Mouse (Mus musculus) erythroblast, embryonic 14.5 days (primary cell): ENCODE measurements around the gene Plxna4. TPM values are rescaled to one million over a fixed set of nuclear protein-coding genes. Genes with fewer than 3 reads are reported as not detected.

ENCODE experiments used
- H3K27me3 ChIP-seq: 2 replicates; pipeline ENCODE4 v1.6.1; 2012; ENCODE audit warnings: inconsistent platforms; ENCODE audit not compliant: control insufficient read depth
- H3K36me3 ChIP-seq: 2 replicates; pipeline ENCODE4 v1.6.1; 2012; ENCODE audit warnings: mild to moderate bottlenecking, inconsistent platforms; ENCODE audit not compliant: control insufficient read depth
- H3K4me1 ChIP-seq: 2 replicates; pipeline ENCODE4 v1.6.1; 2012; ENCODE audit warnings: inconsistent platforms; ENCODE audit not compliant: control insufficient read depth
- H3K4me3 ChIP-seq: replicated peaks from 2 replicates; pipeline ENCODE3; 2012; ENCODE audit warnings: moderate library complexity, mild to moderate bottlenecking, inconsistent platforms
- H3K9me3 ChIP-seq: 2 replicates; pipeline ENCODE4 v1.6.1; 2012; ENCODE audit warnings: low read length, inconsistent platforms, mixed read lengths; ENCODE audit not compliant: control insufficient read depth
- GATA1 ChIP-seq: IDR thresholded peaks from 2 replicates; pipeline ENCODE4 v1.6.1; 2012; ENCODE audit warnings: low read length, inconsistent platforms, mixed read lengths
- TAL1 ChIP-seq: IDR thresholded peaks from 3 replicates; pipeline ENCODE4 v1.6.1; 2012; ENCODE audit warnings: low read length, inconsistent platforms, mixed read lengths
- polyA plus RNA-seq: library from polyadenylated mRNA; stranded (reverse); fragments of >175 nt; gene quantifications from 2 replicates; pipeline ENCODE4 v1.2.3, GENCODE M21; 2012

The Plxna4 gene
- polyA plus RNA-seq, 1 experiment, result 0.01 TPM

GRCm38 (mm10) chr6:32338416-32338943 lies 249.5 kb downstream of the Plxna4 start:
- Histone ChIP-seq H3K27me3 (no peaks in the 10 kb centered on the region), H3K36me3 (no peaks in the 10 kb centered on the region), H3K4me3 (no peak overlapping the region), H3K9me3 (no peaks in the 10 kb centered on the region), H3K4me1 (no peaks in the 10 kb centered on the region)
- TF ChIP-seq GATA1 (no peak), TAL1 (no peak)

- no peaks in the 10 kb centered on the region for H3K9me3 ChIP-seq
- TF ChIP-seq GATA1 (no peak), TAL1 (no peak)
- no peaks in the 10 kb centered on the region for H3K27me3 ChIP-seq
- H3K36me3 ChIP-seq, result no peaks in the 10 kb centered on the region
- no peak overlapping the region for H3K4me3 ChIP-seq
- no peaks in the 10 kb centered on the region for H3K4me1 ChIP-seq
These were observed 256.7 kb downstream of the Plxna4 start for GRCm38 (mm10) chr6:32331281-32331680.

DNA sequence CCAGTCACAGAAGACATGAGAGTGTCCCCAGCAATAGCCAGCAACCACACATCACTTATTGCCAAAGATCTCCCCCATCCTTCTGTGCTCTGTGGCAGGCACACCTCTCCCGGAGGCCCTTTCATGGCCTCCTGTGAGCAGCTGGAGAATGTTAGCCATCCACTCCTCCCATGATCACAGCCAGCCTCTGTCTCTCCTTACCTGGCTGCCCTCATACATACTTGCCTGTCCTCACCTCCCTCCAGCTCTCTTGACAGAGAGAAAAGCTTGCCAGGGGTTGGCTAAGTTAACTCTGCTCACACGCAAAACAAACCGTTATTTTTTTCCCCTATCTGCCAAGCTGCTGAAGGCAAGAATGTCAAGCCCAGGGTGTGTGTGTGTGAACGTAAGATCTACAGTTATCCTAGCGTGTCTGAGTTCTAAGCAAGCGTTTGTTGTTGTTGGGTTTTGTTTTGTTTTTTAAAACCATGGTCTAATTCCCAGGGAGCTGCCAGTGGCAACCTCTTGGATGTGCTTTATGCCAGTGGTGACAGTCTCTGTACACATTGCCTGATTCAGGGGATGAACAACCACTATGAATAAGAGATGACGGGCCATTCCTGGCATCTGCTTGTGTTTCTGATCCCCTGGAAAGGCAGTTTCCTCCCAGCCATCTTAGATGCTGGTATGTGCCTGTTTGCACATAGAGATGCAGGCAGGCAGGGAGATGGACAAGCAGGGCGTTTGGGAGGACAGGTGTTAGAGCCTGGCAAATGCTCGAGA lies 257.8 kb downstream of the Plxna4 start:
- no peak for TF ChIP-seq GATA1
- TF ChIP-seq TAL1, result no peak
- Histone ChIP-seq H3K9me3 (no peaks in the 10 kb centered on the region), H3K4me1 (no peaks in the 10 kb centered on the region), H3K4me3 (no peak overlapping the region), H3K36me3 (no peaks in the 10 kb centered on the region), H3K27me3 (no peaks in the 10 kb centered on the region)

DNA sequence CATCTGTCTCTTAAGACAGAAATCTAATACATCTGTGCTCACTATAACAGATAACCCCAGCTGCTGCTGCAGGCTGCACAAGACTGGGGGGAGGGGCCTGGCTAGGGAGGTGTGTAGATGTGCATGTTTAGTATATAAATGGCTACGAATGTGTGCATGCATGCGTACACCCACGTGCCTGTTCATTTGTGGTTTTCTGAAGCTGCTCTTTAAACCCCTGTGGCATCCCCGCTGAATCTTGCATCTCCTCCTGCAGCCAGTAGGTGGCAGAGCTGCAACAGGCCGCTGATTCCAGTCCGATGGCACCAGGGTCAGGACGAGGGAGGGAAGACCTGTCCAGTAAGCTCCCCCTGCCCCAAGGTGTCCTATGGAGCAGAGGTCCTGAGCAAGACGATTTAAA lies 260.0 kb downstream of the Plxna4 start:
- Histone ChIP-seq H3K4me3 (no peak overlapping the region), H3K9me3 (no peaks in the 10 kb centered on the region), H3K4me1 (no peaks in the 10 kb centered on the region), H3K27me3 (no peaks in the 10 kb centered on the region), H3K36me3 (no peaks in the 10 kb centered on the region)
- no peak for TF ChIP-seq TAL1
- no peak for TF ChIP-seq GATA1

DNA sequence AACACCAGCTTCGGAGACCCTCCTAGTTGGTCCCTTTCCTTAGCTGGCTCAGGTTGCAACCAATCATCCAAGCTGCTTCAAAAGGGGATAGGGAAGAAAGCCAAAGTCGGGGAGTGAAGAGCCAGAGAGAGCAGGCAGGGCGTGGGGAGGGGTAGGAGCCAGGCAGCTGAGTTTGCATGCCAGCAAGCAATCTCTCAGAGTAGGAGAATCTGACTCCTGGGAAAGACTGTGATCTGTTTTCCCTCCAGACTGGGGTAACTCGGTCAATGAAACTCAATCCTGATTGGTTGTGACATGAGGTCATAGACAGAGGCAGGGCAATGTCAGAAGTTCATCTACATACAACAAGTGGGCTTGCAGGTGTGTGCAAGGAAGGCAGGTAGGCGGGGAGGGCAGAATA lies 260.8 kb downstream of the Plxna4 start:
- H3K4me3 ChIP-seq, result no peak overlapping the region
- H3K36me3 ChIP-seq, result no peaks in the 10 kb centered on the region
- H3K27me3 ChIP-seq, result no peaks in the 10 kb centered on the region
- no peaks in the 10 kb centered on the region for H3K9me3 ChIP-seq
- no peaks in the 10 kb centered on the region for H3K4me1 ChIP-seq
- TF ChIP-seq TAL1, result no peak

- Histone ChIP-seq H3K4me1 (no peaks in the 10 kb centered on the region), H3K27me3 (no peaks in the 10 kb centered on the region), H3K4me3 (no peak overlapping the region), H3K9me3 (no peaks in the 10 kb centered on the region), H3K36me3 (no peaks in the 10 kb centered on the region)
- no peak for TF ChIP-seq TAL1
- TF ChIP-seq GATA1, result no peak
These were observed 261.6 kb downstream of the Plxna4 start for GRCm38 (mm10) chr6:32326406-32326805.

- Histone ChIP-seq H3K9me3 (no peaks in the 10 kb centered on the region), H3K4me3 (no peak overlapping the region), H3K36me3 (no peaks in the 10 kb centered on the region), H3K27me3 (no peaks in the 10 kb centered on the region), H3K4me1 (no peaks in the 10 kb centered on the region)
- TF ChIP-seq GATA1 (no peak), TAL1 (no peak)
These were observed 262.1 kb downstream of the Plxna4 start for GRCm38 (mm10) chr6:32325851-32326250.

DNA sequence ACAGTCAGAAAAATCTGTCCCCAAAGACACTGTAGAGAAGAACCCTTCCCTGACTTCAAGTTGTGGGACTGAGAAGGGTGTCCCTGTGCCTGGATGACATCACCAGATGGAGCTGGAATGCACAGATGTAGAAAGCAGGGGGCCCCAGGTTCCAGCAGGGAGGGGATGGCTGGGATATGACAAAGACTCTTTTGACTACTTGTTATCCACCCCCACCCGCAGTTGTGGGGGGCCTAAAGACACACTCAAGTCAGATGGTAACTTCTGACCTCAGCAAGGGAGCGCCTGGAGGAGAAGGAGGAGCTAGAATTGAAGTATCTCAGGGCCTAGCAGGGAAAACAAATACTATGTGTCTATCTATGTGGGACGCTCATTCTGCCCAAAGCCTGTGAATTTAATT lies 266.8 kb downstream of the Plxna4 start:
- no peaks in the 10 kb centered on the region for H3K36me3 ChIP-seq
- no peaks in the 10 kb centered on the region for H3K4me1 ChIP-seq
- H3K4me3 ChIP-seq, result no peak overlapping the region
- TF ChIP-seq TAL1, result no peak
- TF ChIP-seq GATA1, result no peak
- no peaks in the 10 kb centered on the region for H3K9me3 ChIP-seq
- no peaks in the 10 kb centered on the region for H3K27me3 ChIP-seq

DNA sequence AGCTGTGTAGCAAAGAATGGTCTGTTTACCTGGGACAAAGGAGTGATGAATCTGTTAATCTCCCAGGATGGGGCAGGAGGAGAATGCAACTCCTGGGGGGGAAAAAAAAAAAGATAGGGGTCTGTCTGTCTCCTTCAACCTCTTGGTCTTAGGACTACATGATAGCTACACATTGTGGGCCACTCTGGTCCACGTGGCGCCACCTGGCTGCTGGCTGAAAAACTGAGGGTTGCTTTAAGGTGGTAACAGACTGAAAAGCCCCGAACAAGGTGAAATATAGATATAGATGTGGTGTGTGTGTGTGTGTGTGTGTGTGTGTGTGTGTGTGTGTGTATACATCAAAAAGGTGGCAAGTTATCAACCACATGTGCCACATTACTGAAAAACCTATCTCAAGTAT lies 267.7 kb downstream of the Plxna4 start:
- Histone ChIP-seq H3K27me3 (no peaks in the 10 kb centered on the region), H3K4me3 (no peak overlapping the region)
- TF ChIP-seq GATA1, result no peak
- no peak for TF ChIP-seq TAL1

GRCm38 (mm10) chr6:32317470-32317869 lies 270.5 kb downstream of the Plxna4 start:
- Histone ChIP-seq H3K9me3 (no peaks in the 10 kb centered on the region), H3K4me1 (no peaks in the 10 kb centered on the region), H3K27me3 (no peaks in the 10 kb centered on the region), H3K4me3 (no peak overlapping the region), H3K36me3 (no peaks in the 10 kb centered on the region)
- TF ChIP-seq TAL1, result no peak

More for the DNA sequence above, 267.7 kb downstream of the Plxna4 start:
- Histone ChIP-seq H3K4me1 (no peaks in the 10 kb centered on the region), H3K36me3 (no peaks in the 10 kb centered on the region), H3K9me3 (no peaks in the 10 kb centered on the region)
